Mouse (Mus musculus): Measurements from ENCODE around the gene Myo19.

- TF ChIP-seq CTCF (IDR thresholded peaks at IDR 0.05; ENCODE audit: low read depth), result no peak
- no peak for TF ChIP-seq EP300 (IDR thresholded peaks at IDR 0.05; ENCODE audit: low read depth)
Observed at GRCm38 (mm10) chr11:84846741-84847474, 33.0 kb upstream of the Myo19 start.
